ENCODE assay signal across 10 mouse cellular contexts in the genomic region with DNA sequence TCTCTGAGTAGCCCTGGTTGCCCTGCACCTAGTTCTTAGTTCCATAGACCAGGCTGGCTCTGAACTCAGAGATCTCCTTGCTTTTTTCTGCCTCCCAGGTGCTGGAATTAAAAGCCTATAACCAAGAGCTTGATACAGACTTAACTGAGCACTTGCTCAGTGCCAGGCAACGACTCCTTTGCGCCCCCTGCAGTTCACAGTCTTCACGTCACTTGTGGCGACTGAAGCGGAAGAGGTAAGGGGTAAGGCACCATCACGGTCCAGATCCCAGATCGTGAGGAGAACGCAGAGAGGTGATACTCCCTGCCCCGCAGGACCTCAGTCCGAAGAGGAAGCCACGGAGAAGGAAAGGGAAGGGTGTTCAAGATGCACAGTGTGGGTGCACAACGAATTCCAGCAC. TPM values are rescaled to one million over a fixed set of nuclear protein-coding genes. Genes with fewer than 3 reads are reported as not detected.
DNase-seq lines count a peak whose midpoint lies in the region; ATAC-seq and TF ChIP-seq lines count a peak whose summit lies in the region.
"Had no signal": no experiment of that assay in that cellular context is flagged by ENCODE, and none has a peak within 500 bp of the region (broad histone marks: within the 10 kb centered on the region; RNA-seq: fewer than 3 reads in every experiment).

No protein-coding gene starts in this region.

- DNase-seq in B cell, adult 2 months: peak; percentile 39 to 45
- no peak for DNase-seq in limb, embryonic 14.5 days (ENCODE audit: low spot score)
- no peak for DNase-seq in frontal cortex, adult 2 months (ENCODE audit: extremely low spot score in 1 of 2, low spot score in 1 of 2)
- no peak for DNase-seq in adrenal gland, postnatal 10 days

- no peak for TF ChIP-seq POLR2A in limb, embryonic 14.5 days (IDR thresholded peaks at IDR 0.05; ENCODE audit: borderline replicate concordance, extremely low read depth, insufficient read depth, insufficient read length)

- no peak overlapping the region for H3K4me2 ChIP-seq in hindbrain, embryonic 12.5 days (replicated peaks)
- no peak overlapping the region for H3K4me2 ChIP-seq in hindbrain, embryonic 16.5 days (ENCODE audit: low read length)
- no peak overlapping the region for H3K4me2 ChIP-seq in embryonic facial prominence, embryonic 15.5 days (replicated peaks)
- no peak overlapping the region for H3K4me2 ChIP-seq in limb, embryonic 14.5 days (replicated peaks; ENCODE audit: low read depth, low read length, severe bottlenecking)

- WGBS in hindbrain, embryonic 12.5 days: 84% methylated on average over 12 of the region's 12 CpGs
- 81% methylated on average over 12 of the region's 12 CpGs for whole genome bisulfite sequencing in hindbrain, embryonic 16.5 days
- 81% methylated on average over 12 of the region's 12 CpGs for WGBS in embryonic facial prominence, embryonic 15.5 days
- WGBS in limb, embryonic 14.5 days: 79% methylated on average over 12 of the region's 12 CpGs

- H3K36me3 ChIP-seq in hindbrain, embryonic 12.5 days: no peaks in the 10 kb centered on the region
- no peaks in the 10 kb centered on the region for H3K36me3 ChIP-seq in hindbrain, embryonic 16.5 days (ENCODE audit: control insufficient read depth, insufficient read depth, low read length)
- no peaks in the 10 kb centered on the region for H3K36me3 ChIP-seq in embryonic facial prominence, embryonic 15.5 days
- H3K36me3 ChIP-seq in limb, embryonic 14.5 days (ENCODE audit: control insufficient read depth, insufficient read depth, low read length): no peaks in the 10 kb centered on the region
- H3K36me3 ChIP-seq: neural tube, embryonic 12.5 days had no signal

- peak overlapping the region; percentile 95 for H3K27ac ChIP-seq in hindbrain, embryonic 12.5 days
- no peak overlapping the region; the same call in 1 of the 2 replicates for H3K27ac ChIP-seq in hindbrain, embryonic 16.5 days (ENCODE audit: low read depth, low read length)
- peak overlapping the region; percentile 34; the same call in 1 of the 2 replicates for H3K27ac ChIP-seq in embryonic facial prominence, embryonic 15.5 days (replicated peaks)
- H3K27ac ChIP-seq in limb, embryonic 14.5 days (replicated peaks; ENCODE audit: low read depth, low read length): peak overlapping the region; percentile 91

- H3K4me3 ChIP-seq in hindbrain, embryonic 12.5 days: no peak overlapping the region
- H3K4me3 ChIP-seq in hindbrain, embryonic 16.5 days (ENCODE audit: low read length): no peak overlapping the region
- H3K4me3 ChIP-seq in embryonic facial prominence, embryonic 15.5 days (replicated peaks): no peak overlapping the region
- H3K4me3 ChIP-seq in limb, embryonic 14.5 days (replicated peaks; ENCODE audit: low read length): no peak overlapping the region
- H3K4me3 ChIP-seq: neural tube, embryonic 12.5 days had no signal

- H3K9ac ChIP-seq in hindbrain, embryonic 12.5 days: no peak overlapping the region
- H3K9ac ChIP-seq in hindbrain, embryonic 16.5 days (ENCODE audit: low read depth, low read length): no peak overlapping the region
- no peak overlapping the region for H3K9ac ChIP-seq in embryonic facial prominence, embryonic 15.5 days
- H3K9ac ChIP-seq in limb, embryonic 14.5 days (ENCODE audit: low read depth, low read length, severe bottlenecking): no peak overlapping the region

- peaks cover 42% of the 10 kb centered on the region for H3K4me1 ChIP-seq in hindbrain, embryonic 12.5 days
- H3K4me1 ChIP-seq in hindbrain, embryonic 16.5 days (ENCODE audit: control insufficient read depth, insufficient read depth, low read depth, low read length): peaks cover 11% of the 10 kb centered on the region
- H3K4me1 ChIP-seq in embryonic facial prominence, embryonic 15.5 days: peaks cover 25% of the 10 kb centered on the region
- H3K4me1 ChIP-seq in limb, embryonic 14.5 days (ENCODE audit: control insufficient read depth, insufficient read depth, low read length): peaks cover 18% of the 10 kb centered on the region

- H3K9me3 ChIP-seq in hindbrain, embryonic 12.5 days (replicated peaks): peaks cover 6% of the 10 kb centered on the region; the same call in 1 of the 2 replicates
- H3K9me3 ChIP-seq in hindbrain, embryonic 16.5 days (ENCODE audit: control insufficient read depth, low read length): 0 out of 2 replicates have a peak, but pooled peaks cover 3% of the 10 kb centered on the region
- no peaks in the 10 kb centered on the region for H3K9me3 ChIP-seq in embryonic facial prominence, embryonic 15.5 days (replicated peaks)
- no peaks in the 10 kb centered on the region for H3K9me3 ChIP-seq in limb, embryonic 14.5 days (ENCODE audit: control insufficient read depth, low read length)
- H3K9me3 ChIP-seq: neural tube, embryonic 12.5 days had no signal

- no peaks in the 10 kb centered on the region for H3K27me3 ChIP-seq in hindbrain, embryonic 12.5 days
- H3K27me3 ChIP-seq in hindbrain, embryonic 16.5 days (replicated peaks; ENCODE audit: control insufficient read depth, insufficient read depth, low read length): no peaks in the 10 kb centered on the region
- no peaks in the 10 kb centered on the region for H3K27me3 ChIP-seq in embryonic facial prominence, embryonic 15.5 days
- H3K27me3 ChIP-seq in limb, embryonic 14.5 days (ENCODE audit: control insufficient read depth, insufficient read depth, low read length): no peaks in the 10 kb centered on the region
- H3K27me3 ChIP-seq: neural tube, embryonic 12.5 days had no signal

- ATAC-seq in hindbrain, embryonic 12.5 days (ENCODE audit: low FRiP score): no peak
- ATAC-seq in hindbrain, embryonic 16.5 days: no peak
- ATAC-seq in embryonic facial prominence, embryonic 15.5 days (ENCODE audit: insufficient number of reproducible peaks, low FRiP score, low TSS enrichment, low read depth): no peak
- ATAC-seq in limb, embryonic 14.5 days (ENCODE audit: low FRiP score, low read depth): no peak
- ATAC-seq in monocyte, adult 5-6 weeks (replicated peaks; ENCODE audit: insufficient number of reproducible peaks, low FRiP score, low TSS enrichment, poor library complexity, severe bottlenecking): no peak

RNA-seq across cellular contexts. Expression of gene Fzd9, which starts 6.5 kb away (rescaled TPM):
- polyA plus RNA-seq in hindbrain, embryonic 12.5 days (2016; fragmentation: Nextera tagmentation; extraction: Ambion mirVana): 16.0 and 16.2 TPM in 2 replicates
- 19.7 and 21.3 TPM in 2 replicates for polyA plus RNA-seq in hindbrain, embryonic 16.5 days (2015; fragmentation: Nextera tagmentation; extraction: Ambion mirVana)
- 16.0 and 16.2 TPM in 2 replicates for polyA plus RNA-seq in embryonic facial prominence, embryonic 15.5 days (2015; fragmentation: Nextera tagmentation; extraction: Ambion mirVana)
- 31.2 and 50.0 TPM in 2 replicates for polyA plus RNA-seq in limb, embryonic 14.5 days (2012; rRNA removed)
- 19.4 and 23.1 TPM in 2 replicates for polyA plus RNA-seq in limb, embryonic 14.5 days (2014; fragmentation: Nextera tagmentation; extraction: Ambion mirVana)
- total RNA-seq in monocyte, adult 5-6 weeks (2017): not detected in 3 replicates
- polyA plus RNA-seq in frontal cortex, adult 2 months (2012; rRNA removed): 5.4 and 5.5 TPM in 2 replicates
- 1 to 10 TPM; 2.1 to 2.7 TPM for total RNA-seq in adrenal gland, postnatal 10 days (2021)
- total RNA-seq: CH12.LX had no signal

Comparison
In these comparisons a context has a peak if more than half of its experiments do, and no peak if none do; other contexts are left out.
1. DNase-seq: peak in B cell, adult 2 months (2 of 2); none in limb, embryonic 14.5 days (single experiment), frontal cortex, adult 2 months (0 of 2) and adrenal gland, postnatal 10 days (single experiment).